Mouse (Mus musculus): Measurements from ENCODE around the gene Arid1b.
A peak's percentile ranks its signal among the peaks of the same experiment; 100 is the strongest.

The Arid1b gene

GRCm38 (mm10) chr17:5209076-5209475, 214.9 kb downstream of the Arid1b start:
- DNase-seq (ENCODE audit: low read depth, low spot score) = no peak

GRCm38 (mm10) chr17:5210101-5210727, 216.1 kb downstream of the Arid1b start:
- DNase-seq (ENCODE audit: low read depth, low spot score) = no peak

GRCm38 (mm10) chr17:5210891-5211290, 216.8 kb downstream of the Arid1b start:
- no peak for DNase-seq (ENCODE audit: low read depth, low spot score)

- DNase-seq (ENCODE audit: low read depth, low spot score) = no peak
Observed at GRCm38 (mm10) chr17:5212166-5212565, 218.0 kb downstream of the Arid1b start.

GRCm38 (mm10) chr17:5213441-5213840, 219.3 kb downstream of the Arid1b start:
- DNase-seq (ENCODE audit: low read depth, low spot score) = no peak

- DNase-seq (ENCODE audit: low read depth, low spot score) = no peak
Observed at GRCm38 (mm10) chr17:5215352-5215751, 221.2 kb downstream of the Arid1b start.

- no peak for DNase-seq (ENCODE audit: low read depth, low spot score)
Observed at GRCm38 (mm10) chr17:5216965-5217546, 222.9 kb downstream of the Arid1b start.

- no peak for DNase-seq (ENCODE audit: low read depth, low spot score)
Observed at GRCm38 (mm10) chr17:5217852-5218845, 224.0 kb downstream of the Arid1b start.

- no peak for DNase-seq (ENCODE audit: low read depth, low spot score)
Observed at GRCm38 (mm10) chr17:5218955-5219557, 224.9 kb downstream of the Arid1b start.

GRCm38 (mm10) chr17:5221041-5221440, 226.9 kb downstream of the Arid1b start:
- no peak for DNase-seq (ENCODE audit: low read depth, low spot score)

- no peak for DNase-seq (ENCODE audit: low read depth, low spot score)
Observed at GRCm38 (mm10) chr17:5221558-5221957, 227.4 kb downstream of the Arid1b start.

GRCm38 (mm10) chr17:5222827-5223226, 228.7 kb downstream of the Arid1b start:
- no peak for DNase-seq (ENCODE audit: low read depth, low spot score)

- DNase-seq (ENCODE audit: low read depth, low spot score) = no peak
Observed at GRCm38 (mm10) chr17:5224932-5225331, 230.8 kb downstream of the Arid1b start.

- no peak for DNase-seq (ENCODE audit: low read depth, low spot score)
Observed at GRCm38 (mm10) chr17:5227136-5227535, 233.0 kb downstream of the Arid1b start.

GRCm38 (mm10) chr17:5227950-5228615, 234.0 kb downstream of the Arid1b start:
- DNase-seq (ENCODE audit: low read depth, low spot score) = no peak

GRCm38 (mm10) chr17:5228616-5229250, 234.6 kb downstream of the Arid1b start:
- no peak for DNase-seq (ENCODE audit: low read depth, low spot score)

GRCm38 (mm10) chr17:5230063-5230462, 235.9 kb downstream of the Arid1b start:
- no peak for DNase-seq (ENCODE audit: low read depth, low spot score)

GRCm38 (mm10) chr17:5232180-5232579, 238.0 kb downstream of the Arid1b start:
- no peak for DNase-seq (ENCODE audit: low read depth, low spot score)

GRCm38 (mm10) chr17:5233991-5234390, 239.9 kb downstream of the Arid1b start:
- no peak for DNase-seq (ENCODE audit: low read depth, low spot score)

GRCm38 (mm10) chr17:5235057-5235456, 240.9 kb downstream of the Arid1b start:
- peak; percentile 66 for DNase-seq (ENCODE audit: low read depth, low spot score)

- no peak for DNase-seq (ENCODE audit: low read depth, low spot score)
Observed at GRCm38 (mm10) chr17:5237765-5238164, 243.6 kb downstream of the Arid1b start.
